Mouse (Mus musculus) R1 (cell line): ENCODE data around the gene Prelid1.

Experiments used
- DNase-seq: peaks from one replicate; pipeline ENCODE4 v3.0.0-alpha.2; 2018; ENCODE audit warnings: low read depth, low spot score

The Prelid1 gene

DNA sequence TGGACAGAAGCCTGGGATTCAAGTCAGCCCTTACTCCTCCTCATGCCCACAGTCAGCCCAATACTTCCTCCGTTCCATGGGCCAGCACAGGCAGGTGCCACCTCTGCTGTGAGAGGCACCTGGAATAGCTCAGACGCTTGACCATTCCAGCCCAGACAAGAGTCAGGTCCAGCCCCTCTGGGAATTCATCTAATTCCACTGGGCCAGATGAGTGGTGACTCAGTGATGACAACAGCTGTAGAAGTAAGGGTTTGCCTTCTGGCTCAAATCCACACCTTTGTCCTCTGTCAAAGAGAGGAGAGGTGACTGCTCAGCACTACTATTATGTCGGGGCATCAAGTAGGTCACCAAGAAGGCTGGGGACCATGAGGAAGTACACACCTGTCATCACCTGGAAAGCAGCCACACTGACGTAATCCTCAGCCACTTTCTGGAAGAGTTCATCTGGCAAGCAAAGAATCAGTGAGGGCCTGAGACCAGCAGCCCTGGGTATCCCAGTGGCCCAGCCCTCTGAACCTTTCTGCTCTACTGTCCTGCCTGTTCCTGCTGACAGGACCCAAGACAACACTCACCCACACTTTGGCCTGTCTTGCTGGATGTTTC, at the start of gene Prelid1:
Gene Prelid1, plus strand, starts transcription at position 570 of the 603 bp plus-strand sequence.
- DNase-seq: no peak

DNA sequence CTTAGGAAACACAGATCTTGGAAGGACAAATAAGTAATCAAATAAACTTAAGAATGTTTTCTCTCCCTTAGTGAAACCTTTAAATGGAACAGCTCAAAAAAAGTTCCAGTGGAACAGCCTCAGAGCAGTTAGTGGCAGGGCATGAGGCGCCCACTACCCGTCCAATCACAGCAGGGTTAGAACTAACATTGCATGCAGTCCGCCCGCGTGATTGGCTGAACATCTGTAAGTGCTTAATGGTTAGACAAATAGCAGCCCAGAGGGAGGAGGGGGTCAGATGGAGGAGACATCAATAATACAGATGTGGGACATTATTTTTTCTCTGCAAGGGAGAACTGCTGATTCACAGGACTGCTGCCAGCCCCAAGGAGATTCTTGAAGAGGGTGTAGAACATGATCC, 43.1 kb upstream of the Prelid1 start:
- peak; percentile 72 for DNase-seq

DNA sequence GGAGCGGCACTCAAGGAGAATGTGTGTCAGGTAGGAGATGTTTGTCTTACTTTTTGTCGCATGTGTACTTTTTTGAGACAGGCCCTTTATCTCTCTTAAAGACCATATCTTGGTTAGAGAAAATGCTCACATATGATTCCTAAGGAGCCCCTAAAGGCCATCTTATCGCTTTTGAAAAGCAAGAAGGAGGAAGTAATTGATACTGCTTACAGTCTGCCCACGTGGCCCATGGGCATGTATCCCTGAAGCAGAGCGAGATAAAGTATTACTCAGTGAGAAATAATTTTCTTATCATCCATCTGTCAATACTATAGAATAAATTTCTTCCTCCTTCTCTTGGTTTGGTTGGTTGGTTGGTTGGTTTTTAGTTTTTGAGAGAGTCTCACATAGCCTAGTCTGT, 42.7 kb upstream of the Prelid1 start:
- no peak for DNase-seq

DNA sequence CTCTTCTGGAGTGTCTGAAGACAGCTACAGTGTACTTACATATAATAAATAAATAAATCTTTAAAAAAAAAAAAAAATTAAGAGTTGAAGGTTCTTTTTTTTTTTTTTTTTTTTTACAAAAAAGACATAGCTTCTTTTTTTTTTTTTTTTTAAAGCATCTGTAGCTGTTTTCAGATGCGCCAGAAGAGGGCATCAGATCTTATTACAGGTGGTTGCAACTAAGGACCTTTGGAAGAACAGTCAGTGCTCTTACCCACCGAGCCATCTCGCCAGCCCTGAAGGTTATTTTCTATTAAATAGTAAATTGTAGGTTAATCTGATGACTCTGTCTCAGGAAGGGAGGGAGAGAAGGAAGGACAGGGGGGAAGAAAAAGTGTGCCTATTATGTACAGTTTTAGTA, 31.4 kb upstream of the Prelid1 start:
- peak; percentile 55 for DNase-seq

DNA sequence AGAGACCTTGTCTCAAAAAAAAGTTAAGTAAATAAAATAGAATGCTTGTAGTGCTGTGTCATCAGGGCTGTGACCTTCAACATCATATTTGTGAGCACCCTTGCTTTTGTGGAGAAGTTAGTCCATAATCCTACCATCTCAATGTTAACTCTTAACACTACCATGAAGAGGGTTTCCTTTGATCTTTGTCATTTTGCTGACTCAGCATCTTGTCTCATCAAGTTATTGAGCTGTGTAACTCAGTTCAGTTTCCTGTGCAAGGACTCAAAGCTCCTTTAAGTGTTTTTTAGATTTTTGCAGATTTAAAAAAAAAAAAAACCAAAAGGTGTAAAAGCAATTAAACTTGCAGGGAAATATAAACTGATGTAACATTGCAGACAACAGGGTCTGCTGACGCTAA, 23.5 kb upstream of the Prelid1 start:
- no peak for DNase-seq

DNA sequence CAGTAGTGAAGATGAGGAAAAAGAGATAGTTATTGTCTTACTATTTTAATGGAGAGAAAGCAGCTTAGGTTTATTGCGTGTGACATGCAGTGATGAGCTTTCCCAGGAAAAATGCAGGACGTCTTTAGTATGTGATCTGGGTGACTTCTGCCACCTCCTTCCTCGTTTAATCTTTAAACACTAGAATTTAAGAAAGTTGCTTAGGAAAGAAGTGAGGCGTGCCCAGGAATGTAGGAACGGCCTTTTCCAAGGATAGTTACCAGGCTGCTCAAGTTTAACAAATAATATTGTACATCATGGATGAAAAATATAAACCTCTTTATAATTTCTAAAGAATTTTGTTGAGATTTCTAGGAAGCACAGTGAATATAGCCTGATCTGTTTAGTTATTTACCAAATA, 19.4 kb upstream of the Prelid1 start:
- no peak for DNase-seq

DNA sequence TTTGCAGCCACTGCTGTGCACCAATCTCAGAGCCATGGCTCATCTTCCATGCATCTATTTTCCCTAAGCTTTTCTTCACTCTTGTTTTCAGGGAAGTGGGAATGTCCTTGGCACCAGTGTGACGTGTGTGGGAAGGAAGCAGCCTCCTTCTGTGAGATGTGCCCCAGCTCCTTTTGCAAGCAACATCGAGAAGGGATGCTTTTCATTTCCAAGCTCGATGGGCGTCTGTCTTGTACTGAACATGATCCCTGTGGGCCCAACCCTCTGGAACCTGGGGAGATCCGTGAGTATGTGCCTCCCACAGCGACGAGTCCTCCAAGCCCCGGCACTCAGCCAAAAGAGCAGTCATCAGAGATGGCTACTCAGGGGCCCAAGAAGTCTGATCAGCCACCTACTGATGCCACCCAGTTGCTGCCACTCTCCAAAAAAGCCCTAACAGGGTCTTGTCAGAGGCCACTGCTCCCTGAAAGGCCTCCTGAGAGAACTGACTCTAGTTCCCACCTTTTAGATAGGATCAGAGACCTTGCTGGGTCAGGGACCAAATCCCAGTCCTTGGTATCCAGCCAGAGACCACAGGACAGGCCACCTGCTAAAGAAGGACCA, 8.2 kb upstream of the Prelid1 start:
- no peak for DNase-seq

DNA sequence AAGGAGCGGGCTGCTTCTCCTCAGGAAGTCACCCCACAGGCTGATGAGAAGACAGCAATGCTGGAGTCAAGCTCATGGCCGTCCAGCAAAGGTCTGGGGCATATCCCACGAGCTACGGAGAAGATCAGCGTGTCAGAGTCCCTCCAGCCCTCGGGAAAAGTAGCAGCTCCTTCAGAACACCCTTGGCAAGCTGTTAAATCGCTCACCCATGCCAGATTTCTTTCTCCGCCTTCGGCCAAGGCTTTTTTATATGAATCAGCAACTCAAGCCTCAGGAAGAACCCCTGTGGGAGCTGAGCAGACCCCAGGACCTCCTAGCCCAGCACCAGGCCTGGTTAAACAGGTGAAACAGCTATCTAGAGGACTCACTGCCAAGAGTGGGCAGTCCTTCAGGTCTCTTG, 7.2 kb upstream of the Prelid1 start:
- no peak for DNase-seq

DNA sequence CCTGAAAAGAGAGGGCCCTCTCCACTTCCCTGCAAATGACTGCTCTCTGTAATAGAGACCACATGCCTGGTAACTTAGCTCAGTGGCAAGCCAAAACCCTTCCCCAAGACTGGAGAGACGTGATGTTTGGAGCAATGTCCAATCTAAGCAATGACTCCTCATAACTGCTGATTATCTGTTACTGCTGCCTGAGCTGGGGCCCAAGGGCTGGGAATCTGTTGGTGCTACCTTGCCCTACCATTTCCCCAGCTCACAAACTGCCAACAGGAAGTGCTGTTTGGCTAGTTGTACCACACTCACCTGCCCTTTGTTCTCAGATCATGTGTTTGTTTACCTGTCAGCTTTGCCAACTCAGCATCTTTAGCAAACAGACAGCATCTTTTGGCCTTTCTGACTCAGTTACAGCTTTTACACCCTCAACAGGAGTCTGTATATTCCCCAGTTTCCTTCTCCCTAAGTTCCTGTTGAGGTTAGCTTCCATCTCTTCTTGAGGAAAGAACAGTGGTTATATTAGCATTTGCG, 5.3 kb upstream of the Prelid1 start:
- no peak for DNase-seq

DNA sequence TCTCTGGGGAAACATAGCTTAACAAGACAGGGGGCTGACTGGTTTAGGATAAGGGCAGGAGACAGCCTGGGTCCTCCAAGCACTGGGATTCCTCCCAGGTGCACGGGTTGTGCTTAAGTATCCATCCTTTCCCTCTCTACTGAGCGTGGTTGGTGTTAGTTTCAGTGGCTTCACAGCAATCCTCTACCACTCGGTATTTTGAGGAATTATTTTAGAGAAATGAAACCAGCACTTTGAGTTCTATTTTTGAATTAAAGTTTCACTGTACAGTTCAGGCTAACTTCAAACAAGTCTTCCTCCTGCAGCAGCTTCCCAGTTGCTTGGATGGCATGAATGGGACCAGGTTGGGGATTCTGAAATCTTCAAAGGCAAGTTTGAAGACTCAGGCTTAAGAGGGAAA, 1.9 kb upstream of the Prelid1 start:
- no peak for DNase-seq

DNA sequence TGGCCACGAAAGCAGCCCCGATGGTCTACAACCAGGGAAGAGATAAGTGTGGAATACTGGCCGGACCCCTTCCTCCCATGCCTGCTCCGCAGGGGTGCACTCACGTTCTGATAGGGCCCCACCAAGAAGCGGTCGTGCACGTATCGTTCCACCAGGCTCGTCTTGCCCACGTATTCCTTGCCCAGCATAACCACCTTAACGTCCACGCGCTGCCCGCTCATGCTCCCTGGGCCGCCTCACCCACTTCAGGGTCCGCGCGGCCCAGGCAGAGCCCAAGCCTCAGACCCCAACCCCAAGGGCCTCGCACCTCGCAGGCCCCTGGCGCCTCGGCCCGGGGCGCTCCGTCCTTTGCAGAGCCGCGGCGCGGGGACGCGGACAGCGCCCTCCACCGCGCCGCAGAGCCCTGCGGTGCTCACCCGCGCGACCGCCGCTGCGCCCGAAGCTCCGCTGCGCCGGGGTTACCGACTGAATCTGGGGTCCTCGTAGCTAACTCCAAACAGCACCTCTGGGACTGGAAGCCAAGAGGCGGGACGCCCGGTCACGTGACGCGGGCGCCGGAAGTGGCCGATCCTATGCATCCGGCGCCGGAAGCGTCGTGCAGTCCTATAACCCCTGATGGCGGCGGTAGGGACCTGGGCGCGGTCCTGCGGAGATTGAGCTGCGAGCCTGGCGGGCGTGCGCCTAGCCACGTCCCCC, 1.3 kb downstream of the Prelid1 start, which contains the start of gene Rab24:
Gene Rab24, minus strand, starts transcription at position 513 of the 696 bp plus-strand sequence.
- DNase-seq: peak; percentile 90

DNA sequence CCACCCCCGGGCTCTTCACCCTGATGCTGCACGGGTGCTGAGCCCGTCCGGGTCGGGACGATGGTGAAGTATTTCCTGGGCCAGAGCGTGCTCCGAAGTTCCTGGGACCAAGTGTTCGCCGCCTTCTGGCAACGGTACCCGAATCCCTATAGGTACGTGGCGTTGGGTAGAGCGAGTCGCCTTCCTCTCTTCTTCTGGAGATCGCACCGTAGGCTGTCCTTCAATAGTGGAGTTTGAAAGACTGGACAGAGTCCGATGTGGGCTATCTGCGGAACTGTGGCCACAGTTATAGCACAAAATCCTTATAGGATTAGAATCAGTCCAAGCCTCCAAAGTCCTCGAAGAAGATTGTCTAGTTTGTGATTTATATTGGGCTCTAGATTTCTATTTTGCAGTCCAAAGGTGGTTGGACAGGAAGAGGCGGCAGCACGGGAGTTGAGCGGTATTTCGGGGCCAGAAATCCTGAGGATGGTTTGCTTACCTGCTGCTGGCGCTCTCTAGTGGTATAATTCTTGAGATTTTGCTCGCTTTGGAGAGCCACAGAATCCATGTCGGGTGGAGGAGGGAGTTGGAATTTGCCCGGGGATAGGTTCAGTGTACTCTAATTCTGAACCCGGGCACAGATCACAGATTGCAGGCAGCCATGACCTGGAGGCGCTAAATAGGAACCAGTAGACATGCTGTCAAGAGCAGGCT, 2.0 kb downstream of the Prelid1 start:
- peak; percentile 82 for DNase-seq

DNA sequence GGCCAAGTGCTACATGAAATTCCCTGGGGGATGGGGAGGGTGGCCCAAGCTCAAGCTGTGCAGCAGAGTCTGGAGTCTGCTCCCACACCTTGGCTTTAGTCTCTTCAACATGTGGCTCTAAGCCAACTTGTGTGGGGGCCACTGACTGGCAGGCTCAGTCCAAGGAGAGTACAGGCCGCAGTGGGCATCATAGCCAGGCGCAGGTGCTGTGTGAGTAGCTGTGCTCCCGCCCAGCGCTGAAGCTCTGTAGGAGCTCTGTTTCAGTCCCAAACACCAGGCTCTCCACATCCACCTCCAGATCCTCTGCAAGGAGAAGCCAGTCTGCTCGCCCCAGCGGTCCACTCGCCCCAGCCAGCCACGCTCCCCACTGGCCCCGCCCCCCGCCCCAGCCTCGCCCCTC, 5.3 kb downstream of the Prelid1 start:
- peak; percentile 48 for DNase-seq

DNA sequence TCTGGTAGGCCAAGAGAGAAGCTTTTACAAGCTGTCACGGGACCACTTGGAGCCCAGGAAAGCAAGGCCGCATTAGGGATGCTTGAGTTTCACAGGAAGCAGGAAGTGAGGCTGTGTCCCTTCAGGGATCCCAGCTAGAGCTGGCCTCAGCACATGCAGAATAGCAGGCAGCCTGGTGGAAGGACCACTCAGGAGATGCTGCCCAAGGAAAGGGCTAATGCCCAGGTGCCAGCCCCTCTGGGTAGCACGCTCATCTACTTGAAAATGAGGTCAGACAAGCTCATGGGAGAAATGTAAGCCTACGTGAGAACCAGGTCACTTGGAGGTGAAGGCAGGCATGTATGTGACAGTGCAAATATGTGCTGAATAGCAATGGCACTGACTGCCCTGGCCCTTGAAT, 6.9 kb downstream of the Prelid1 start:
- DNase-seq: peak; percentile 29

DNA sequence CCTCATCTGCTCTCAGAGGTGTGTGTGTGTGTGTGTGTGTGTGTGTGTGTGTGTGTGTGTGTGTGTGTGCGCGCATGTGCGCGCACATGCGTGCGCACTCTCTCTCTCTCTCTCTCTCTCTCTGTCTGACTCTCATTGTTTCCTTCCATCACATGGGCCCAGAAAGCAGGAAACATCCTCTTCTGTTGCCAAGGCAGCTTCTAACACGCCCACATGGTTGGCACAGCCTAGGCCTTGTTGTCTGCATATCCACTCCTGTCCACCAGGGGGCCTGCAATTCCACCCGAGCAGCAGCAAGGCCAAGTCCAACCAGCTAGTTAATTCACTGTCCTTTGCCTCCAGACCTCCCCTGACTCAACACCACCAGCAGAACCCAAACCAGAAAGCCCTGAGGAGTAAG, 7.3 kb downstream of the Prelid1 start:
- peak; percentile 92 for DNase-seq

DNA sequence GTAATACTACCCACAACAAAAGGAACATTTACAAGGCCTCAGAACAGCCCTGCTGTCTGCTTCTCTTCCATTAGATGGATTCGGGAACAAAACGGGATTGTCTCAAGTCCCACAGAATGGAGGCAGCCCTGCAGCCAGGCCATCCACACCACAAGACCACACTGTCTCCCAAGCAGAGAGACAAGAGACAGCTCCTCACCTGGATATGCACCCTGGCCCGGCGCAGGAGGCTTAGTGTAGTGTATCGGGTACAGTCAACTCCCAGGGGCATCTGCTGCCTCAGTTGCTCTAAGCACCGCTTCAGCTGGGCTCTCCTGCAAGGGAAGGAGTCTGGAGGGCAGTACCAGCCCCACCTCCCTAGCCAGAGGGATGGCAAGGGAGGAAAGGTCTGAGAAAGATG, 7.9 kb downstream of the Prelid1 start:
- DNase-seq: no peak

DNA sequence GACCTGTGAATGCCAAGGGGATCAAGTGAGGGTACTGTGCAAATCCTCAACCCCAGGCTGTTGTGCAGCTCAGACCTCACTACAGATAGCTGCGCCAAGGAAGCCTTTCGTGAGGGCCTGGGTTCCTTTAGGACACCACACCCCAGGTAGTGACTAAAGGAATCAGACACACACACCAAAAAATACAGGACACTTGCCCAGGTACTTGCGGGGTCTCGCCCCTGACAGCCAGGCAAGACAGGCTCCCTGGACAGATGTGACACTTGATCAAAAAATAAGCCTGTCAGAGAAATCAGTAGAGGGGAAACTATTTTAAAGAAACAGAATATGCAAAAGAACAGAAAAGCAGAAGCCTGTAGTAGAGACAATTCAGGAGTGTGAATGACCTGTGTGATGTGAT, 8.3 kb downstream of the Prelid1 start:
- DNase-seq: no peak

DNA sequence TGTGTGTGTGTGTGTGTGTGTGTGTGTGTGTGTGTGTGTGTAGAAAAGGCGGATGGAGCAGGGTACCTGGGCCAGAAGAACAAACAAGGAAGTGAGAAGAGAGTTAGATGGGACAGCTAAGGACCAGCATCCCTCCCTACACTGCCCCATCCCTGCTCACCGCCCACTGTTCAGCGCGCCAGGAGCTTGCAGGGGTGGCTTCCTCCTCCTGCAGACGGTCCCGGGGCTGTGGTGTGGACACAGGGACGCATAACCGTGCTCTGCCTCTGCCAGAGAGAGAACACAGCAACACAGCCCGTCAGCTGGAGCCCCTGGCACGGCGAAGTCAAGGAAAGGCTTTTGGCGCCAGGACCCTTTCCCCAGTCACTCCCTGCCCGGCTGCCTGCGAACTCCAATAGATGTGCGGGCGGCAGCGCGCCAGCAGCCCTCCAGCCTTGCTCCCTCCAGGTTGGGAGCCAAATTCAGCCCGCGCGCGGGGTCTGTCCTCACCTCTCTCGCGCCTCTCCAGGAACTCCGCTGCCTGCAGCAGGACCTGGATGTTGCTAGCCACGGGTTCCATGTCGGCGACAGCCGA, 8.9 kb downstream of the Prelid1 start:
- peak; percentile 80 for DNase-seq

DNA sequence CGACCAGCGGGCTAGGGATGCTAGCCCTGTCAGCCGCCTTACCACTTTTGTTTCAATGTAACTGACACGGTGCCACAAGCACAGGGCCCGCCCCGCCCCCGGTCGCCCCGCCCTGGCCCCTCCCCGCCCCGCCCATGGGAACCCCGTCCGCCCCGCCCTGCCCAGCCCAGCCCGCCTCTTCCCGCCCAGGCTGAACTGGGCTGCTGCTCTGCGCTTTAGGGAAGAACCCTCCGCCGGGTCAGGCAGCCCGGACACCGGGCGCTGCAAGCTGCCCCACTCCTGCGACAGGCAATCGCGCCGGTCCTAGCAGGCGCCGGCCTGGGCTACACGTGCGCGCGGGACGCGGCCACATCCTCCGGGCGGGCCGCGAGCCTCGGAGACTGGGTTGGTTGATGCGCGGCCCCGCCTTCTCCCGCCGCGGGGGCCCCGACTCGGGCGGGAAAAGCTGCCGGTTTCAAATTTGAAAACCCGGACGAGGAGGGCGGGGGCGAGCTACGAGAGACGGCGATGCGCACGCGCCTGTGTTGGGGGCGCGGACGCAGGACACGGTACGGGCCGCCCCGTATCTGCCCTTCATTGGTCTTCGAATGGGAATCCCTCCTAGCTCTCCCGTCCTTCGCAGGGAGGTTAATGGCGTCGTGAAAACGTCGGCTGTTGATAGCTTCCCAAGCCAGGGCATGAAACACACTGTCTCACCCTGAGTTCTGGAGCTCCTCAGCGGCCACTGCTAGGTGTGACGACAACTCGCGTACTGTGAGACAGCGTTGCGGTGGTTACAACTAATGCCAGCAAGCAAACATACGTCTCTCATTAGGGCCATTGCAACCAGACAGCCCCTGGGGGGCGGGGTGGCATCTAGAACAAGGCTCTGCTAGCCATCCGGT, 9.6 kb downstream of the Prelid1 start, which contains the start of gene Mxd3:
Gene Mxd3, minus strand, starts transcription at position 141 of the 884 bp plus-strand sequence.
- peak; percentile 92 for DNase-seq

DNA sequence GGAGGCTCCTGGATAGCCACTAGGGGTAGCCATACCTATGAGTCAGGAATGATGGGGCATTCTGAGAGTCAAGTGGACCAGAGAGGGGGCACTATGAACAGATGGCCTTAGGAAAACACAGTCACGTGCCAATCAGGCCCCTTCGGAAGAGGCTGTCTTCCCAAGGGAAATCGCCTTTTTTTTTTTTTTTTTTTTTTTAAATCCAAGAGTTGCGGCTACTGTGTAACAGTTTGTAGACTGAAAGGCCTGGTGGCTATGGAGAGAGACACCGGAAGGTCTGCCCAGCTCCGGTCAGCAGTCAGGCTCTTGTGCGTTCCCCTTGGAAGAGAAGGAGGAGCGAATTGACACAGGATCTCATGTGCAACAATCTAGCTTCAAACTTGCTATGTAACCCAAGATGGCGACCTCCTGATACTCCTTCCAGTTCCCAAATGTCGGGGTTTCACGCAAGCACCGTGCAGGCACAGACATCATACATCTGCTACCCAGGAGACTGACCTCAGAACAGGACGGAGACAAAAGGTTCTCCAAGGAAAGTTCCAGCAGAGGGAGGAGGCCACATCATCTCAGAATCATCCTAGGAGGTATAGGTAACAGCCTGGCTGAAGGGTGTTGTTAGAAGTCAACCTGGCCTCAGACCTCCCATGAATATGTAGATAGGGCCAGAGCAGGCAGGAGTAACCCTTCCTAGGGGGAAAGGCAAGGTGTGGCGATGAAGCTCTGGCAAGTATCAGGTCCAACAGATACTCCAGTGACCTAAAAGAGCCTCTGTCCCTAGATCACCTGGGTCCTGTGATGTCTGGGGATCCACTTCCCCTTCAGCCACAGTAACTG, 10.5 kb downstream of the Prelid1 start:
- DNase-seq: peak; percentile 77
